Comparison of ENCODE assay signal across 11 mouse cellular contexts in genomic region chr2:32321591-32322298, GRCm38 (mm10). TPM values are rescaled to one million over a fixed set of nuclear protein-coding genes. Genes with fewer than 3 reads are reported as not detected.
DNase-seq lines count a peak whose midpoint lies in the region; ATAC-seq and TF ChIP-seq lines count a peak whose summit lies in the region.
"Had no signal": no experiment of that assay in that cellular context is flagged by ENCODE, and none has a peak within 500 bp of the region (broad histone marks: within the 10 kb centered on the region; RNA-seq: fewer than 3 reads in every experiment).

No protein-coding gene starts in this region.

- peaks cover 33% of the 10 kb centered on the region for H3K4me1 ChIP-seq in cerebellum, adult 2 months (ENCODE audit: control insufficient read depth, insufficient read depth, low read length)
- H3K4me1 ChIP-seq in lung, embryonic 16.5 days (replicated peaks; ENCODE audit: control insufficient read depth, insufficient read depth, low read length): peaks cover 45% of the 10 kb centered on the region
- 0 out of 2 replicates have a peak, but pooled peaks cover 3% of the 10 kb centered on the region for H3K4me1 ChIP-seq in stomach, postnatal 0 days (replicated peaks; ENCODE audit: control insufficient read depth, insufficient read depth)

- TF ChIP-seq EP300 in stomach, postnatal 0 days (optimal IDR thresholded peaks at IDR 0.05): no peak

- TF ChIP-seq CTCF in cerebellum, adult 2 months (IDR thresholded peaks at IDR 0.05; ENCODE audit: borderline replicate concordance, insufficient read depth, low read depth, low read length): no peak
- TF ChIP-seq CTCF in stomach, postnatal 0 days (IDR thresholded peaks at IDR 0.05; ENCODE audit: low read depth): no peak

- no peak for ATAC-seq in lung, embryonic 16.5 days (ENCODE audit: low read depth)
- ATAC-seq in stomach, postnatal 0 days (ENCODE audit: low FRiP score, low TSS enrichment): no peak; the same call in 1 of the 2 replicates
- ATAC-seq: Patski had no signal

- no peak overlapping the region for H3K27ac ChIP-seq in cerebellum, adult 2 months (ENCODE audit: insufficient read depth, low read length)
- H3K27ac ChIP-seq in lung, embryonic 16.5 days (ENCODE audit: low read length): no peak overlapping the region
- H3K27ac ChIP-seq in stomach, postnatal 0 days (replicated peaks): no peak overlapping the region
- H3K27ac ChIP-seq: heart, embryonic 10.5 days had no signal

- no peak for TF ChIP-seq POLR2A in cerebellum, adult 2 months (IDR thresholded peaks at IDR 0.05; ENCODE audit: borderline replicate concordance, insufficient read depth, low read length)

- DNase-seq in cerebellum, adult 9-11 months: peak; percentile 47
- DNase-seq in cerebellum, adult 2 months: no peak
- DNase-seq in lung, postnatal 25 days (ENCODE audit: low spot score): no peak
- DNase-seq in kidney, postnatal 36 days: peak; percentile 48 to 66
- DNase-seq in stomach, postnatal 0 days (ENCODE audit: low spot score): peak; percentile 41
- no peak for DNase-seq in natural killer cell, adult 2 months (ENCODE audit: low spot score in 2 of 2)
- no peak for DNase-seq in layer of hippocampus, adult 9-11 months
- DNase-seq: thymus, postnatal 4 days had no signal

- 0 out of 2 replicates have a peak overlapping the region, but pooled peaks have one; percentile 5 for H3K9ac ChIP-seq in lung, embryonic 16.5 days (ENCODE audit: low read length)
- no peak overlapping the region for H3K9ac ChIP-seq in stomach, postnatal 0 days (ENCODE audit: low read length)

- H3K4me2 ChIP-seq in lung, embryonic 16.5 days (ENCODE audit: low read depth, low read length): no peak overlapping the region
- no peak overlapping the region for H3K4me2 ChIP-seq in stomach, postnatal 0 days (replicated peaks; ENCODE audit: low read depth)

- no peak overlapping the region for H3K4me3 ChIP-seq in cerebellum, adult 2 months (replicated peaks; ENCODE audit: insufficient read depth, low read depth, low read length)
- H3K4me3 ChIP-seq in lung, embryonic 16.5 days (ENCODE audit: low read length): no peak overlapping the region
- H3K4me3 ChIP-seq in stomach, postnatal 0 days (ENCODE audit: low read depth, low read length): no peak overlapping the region
- H3K4me3 ChIP-seq: heart, embryonic 10.5 days had no signal

- 51% methylated on average over 9 of the region's 9 CpGs for WGBS in cerebellum, adult 2 months
- WGBS in lung, embryonic 16.5 days: 68% methylated on average over 9 of the region's 9 CpGs
- 63% methylated on average over 9 of the region's 9 CpGs for WGBS in stomach, postnatal 0 days

- H3K9me3 ChIP-seq in lung, embryonic 16.5 days (ENCODE audit: control insufficient read depth, low read length): no peaks in the 10 kb centered on the region
- H3K9me3 ChIP-seq in stomach, postnatal 0 days (ENCODE audit: control insufficient read depth, low read length): no peaks in the 10 kb centered on the region
- H3K9me3 ChIP-seq: heart, embryonic 10.5 days had no signal

- H3K27me3 ChIP-seq in cerebellum, adult 2 months (ENCODE audit: control insufficient read depth, insufficient read depth, low read length): no peaks in the 10 kb centered on the region
- H3K27me3 ChIP-seq in lung, embryonic 16.5 days (ENCODE audit: control insufficient read depth, insufficient read depth, low read depth, low read length): no peaks in the 10 kb centered on the region
- H3K27me3 ChIP-seq in stomach, postnatal 0 days (ENCODE audit: control insufficient read depth, insufficient read depth, low read length): no peaks in the 10 kb centered on the region
- H3K27me3 ChIP-seq: Patski had no signal

- H3K36me3 ChIP-seq in lung, embryonic 16.5 days (ENCODE audit: control insufficient read depth, insufficient read depth, low read length): no peaks in the 10 kb centered on the region
- H3K36me3 ChIP-seq in stomach, postnatal 0 days (ENCODE audit: control insufficient read depth, insufficient read depth, low read length): no peaks in the 10 kb centered on the region
- H3K36me3 ChIP-seq: heart, embryonic 10.5 days had no signal

RNA-seq across cellular contexts. Expression of gene Ciz1, which starts 30.4 kb away (rescaled TPM):
- polyA plus RNA-seq in cerebellum, adult 2 months (2012; rRNA removed): 159 and 176 TPM in 2 replicates
- polyA plus RNA-seq in lung, embryonic 16.5 days (2015; fragmentation: Nextera tagmentation; extraction: Ambion mirVana): 46.1 and 50.7 TPM in 2 replicates
- polyA plus RNA-seq in stomach, postnatal 0 days (2015; fragmentation: Nextera tagmentation; extraction: Ambion mirVana): 14.0 and 16.1 TPM in 2 replicates

RNA-seq across cellular contexts. Expression of gene Dnm1, which starts 31.4 kb away (rescaled TPM):
- 1,410 and 1,576 TPM in 2 replicates for polyA plus RNA-seq in cerebellum, adult 2 months (2012; rRNA removed)
- polyA plus RNA-seq in lung, embryonic 16.5 days (2015; fragmentation: Nextera tagmentation; extraction: Ambion mirVana): 5.7 and 5.9 TPM in 2 replicates
- polyA plus RNA-seq in stomach, postnatal 0 days (2015; fragmentation: Nextera tagmentation; extraction: Ambion mirVana): 5.6 and 6.2 TPM in 2 replicates

RNA-seq across cellular contexts. Expression of gene Swi5, which starts 33.9 kb away (rescaled TPM):
- 242 and 270 TPM in 2 replicates for polyA plus RNA-seq in cerebellum, adult 2 months (2012; rRNA removed)
- polyA plus RNA-seq in lung, embryonic 16.5 days (2015; fragmentation: Nextera tagmentation; extraction: Ambion mirVana): 396 and 415 TPM in 2 replicates
- polyA plus RNA-seq in stomach, postnatal 0 days (2015; fragmentation: Nextera tagmentation; extraction: Ambion mirVana): 254 and 313 TPM in 2 replicates

RNA-seq across cellular contexts. Expression of gene Golga2, which starts 34.6 kb away (rescaled TPM):
- polyA plus RNA-seq in cerebellum, adult 2 months (2012; rRNA removed): 74.0 TPM in 2 replicates
- polyA plus RNA-seq in lung, embryonic 16.5 days (2015; fragmentation: Nextera tagmentation; extraction: Ambion mirVana): 25.8 and 27.9 TPM in 2 replicates
- 18.1 and 18.5 TPM in 2 replicates for polyA plus RNA-seq in stomach, postnatal 0 days (2015; fragmentation: Nextera tagmentation; extraction: Ambion mirVana)

RNA-seq across cellular contexts. Expression of gene 1110008P14Rik, which starts 60.0 kb away (rescaled TPM):
- polyA plus RNA-seq in cerebellum, adult 2 months (2012; rRNA removed): 284 and 338 TPM in 2 replicates
- 34.0 and 36.4 TPM in 2 replicates for polyA plus RNA-seq in lung, embryonic 16.5 days (2015; fragmentation: Nextera tagmentation; extraction: Ambion mirVana)
- polyA plus RNA-seq in stomach, postnatal 0 days (2015; fragmentation: Nextera tagmentation; extraction: Ambion mirVana): 85.0 and 90.1 TPM in 2 replicates

Comparison
In these comparisons a context has a peak if more than half of its experiments do, and no peak if none do; other contexts are left out.
1. DNase-seq: peak in cerebellum, adult 9-11 months (single experiment), kidney, postnatal 36 days (2 of 2) and stomach, postnatal 0 days (single experiment); none in cerebellum, adult 2 months (0 of 2), lung, postnatal 25 days (single experiment), natural killer cell, adult 2 months (0 of 2) and layer of hippocampus, adult 9-11 months (single experiment).
2. RNA of gene Dnm1, which starts 31.4 kb away (polyA plus RNA-seq): 1,410 to 1,576 TPM in cerebellum, adult 2 months; 5.7 to 5.9 TPM in lung, embryonic 16.5 days and 5.6 to 6.2 TPM in stomach, postnatal 0 days; every median in the first group is over 100 times any median in the second.